Mouse (Mus musculus) megakaryocyte, embryonic 14.5 days (primary cell): ENCODE results near the gene Polr2l.

Source experiments
- FLI1 ChIP-seq: IDR thresholded peaks from 2 replicates; pipeline ENCODE4 v1.6.1; 2012; ENCODE audit warnings: low read length, inconsistent platforms, mixed read lengths
- GATA1 ChIP-seq: IDR thresholded peaks from 3 replicates; pipeline ENCODE4 v1.6.1; 2012; ENCODE audit warnings: mixed read lengths, low read length, inconsistent platforms, borderline replicate concordance

DNA sequence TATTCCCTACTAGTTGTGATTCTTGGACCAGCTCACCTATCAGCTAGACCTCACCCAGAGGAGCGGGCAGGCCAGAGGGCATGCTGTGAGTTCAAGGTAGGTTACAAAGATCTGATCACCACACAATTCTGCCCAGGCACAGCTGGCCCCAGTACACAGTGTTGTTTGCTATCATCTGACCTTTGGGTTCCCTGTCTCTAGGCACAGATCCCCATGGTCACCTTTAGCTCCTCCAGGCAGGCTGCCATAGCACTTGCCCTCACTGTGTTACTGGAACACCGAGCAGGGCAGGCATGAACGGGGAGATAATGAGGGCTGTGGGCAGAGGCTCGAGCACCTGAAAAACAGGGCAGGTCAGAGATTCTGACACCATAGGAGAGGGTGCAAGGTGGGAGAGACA lies 42.7 kb upstream of the Polr2l start:
- TF ChIP-seq FLI1 (no peak), GATA1 (no peak)
